Mouse (Mus musculus) liver, postnatal 0 days (tissue): ENCODE results near the gene Cdc123. TPM values are rescaled to one million over a fixed set of nuclear protein-coding genes. Genes with fewer than 3 reads are reported as not detected.

ENCODE experiments used
- ATAC-seq: fragments of 200-750 bp; cut with Nextera tagmentation; 2 replicates; pipeline ENCODE4 v1.8.0; 2017; ENCODE audit warnings: mild to moderate bottlenecking, moderate library complexity
- DNase-seq: peaks from one replicate; pipeline ENCODE4 v3.0.0-alpha.2; 2016
- H3K27ac ChIP-seq: fragments of 300-500 bp; sonication (generic); 2 replicates; pipeline ENCODE4 v1.5.1; 2014; ENCODE audit warnings: antibody characterized with exemption, moderate library complexity, mild to moderate bottlenecking, low read depth
- H3K27me3 ChIP-seq: fragments of 300-500 bp; sonication (generic); 2 replicates; pipeline ENCODE4 v1.6.1; 2014; ENCODE audit warnings: low read length, control low read depth, mixed read lengths; ENCODE audit not compliant: insufficient read depth
- H3K36me3 ChIP-seq: fragments of 300-500 bp; sonication (generic); replicated peaks from 2 replicates; pipeline ENCODE4 v1.6.1; 2014; ENCODE audit warnings: mild to moderate bottlenecking, control low read depth, low read length, moderate library complexity, mixed read lengths; ENCODE audit not compliant: insufficient read depth
- H3K4me1 ChIP-seq: fragments of 300-500 bp; sonication (generic); 2 replicates; pipeline ENCODE4 v1.6.1; 2014; ENCODE audit warnings: antibody characterized with exemption, mild to moderate bottlenecking, control low read depth; ENCODE audit not compliant: insufficient read depth
- H3K4me2 ChIP-seq: fragments of 300-500 bp; sonication (generic); 2 replicates; pipeline ENCODE4 v1.6.1; 2014; ENCODE audit warnings: low read depth, mild to moderate bottlenecking, low read length, moderate library complexity, mixed read lengths
- H3K4me3 ChIP-seq: fragments of 300-500 bp; sonication (generic); 2 replicates; pipeline ENCODE4 v1.5.1; 2014; ENCODE audit warnings: low read depth, low read length
- H3K9ac ChIP-seq: fragments of 300-500 bp; sonication (generic); replicated peaks from 2 replicates; pipeline ENCODE4 v1.6.1; 2014; ENCODE audit warnings: mild to moderate bottlenecking, moderate library complexity
- H3K9me3 ChIP-seq: fragments of 300-500 bp; sonication (generic); 2 replicates; pipeline ENCODE4 v1.6.1; 2016; ENCODE audit warnings: mild to moderate bottlenecking, control low read depth, low read length, mixed read lengths
- CTCF ChIP-seq: sonication (generic); IDR thresholded peaks from 2 replicates; pipeline ENCODE4 v1.5.1; 2016; ENCODE audit warnings: antibody characterized with exemption, low read depth
- EP300 ChIP-seq: IDR thresholded peaks from 2 replicates; pipeline ENCODE4 v1.6.1; 2016; ENCODE audit warnings: antibody characterized with exemption, low read depth, mild to moderate bottlenecking
- WGBS: fragments of 180-500 bp; shearing (Covaris S2); extraction: QIAGEN DNeasy Blood & Tissue Kit; methylation state at CpG from one replicate; pipeline ENCODE4 v1.1.7; 2014; ENCODE audit not compliant: insufficient replicate concordance; 5-methylcytosine and 5-hydroxymethylcytosine counted together
- polyA plus RNA-seq: library from polyadenylated mRNA; unstranded; fragments of >200 nt; fragmentation: Nextera tagmentation; extraction: Ambion mirVana; gene quantifications from 2 replicates; pipeline ENCODE4 v1.2.1, GENCODE M21; 2015

The Cdc123 gene
- polyA plus RNA-seq, 1 experiment from 2014 or later: 136 TPM

DNA sequence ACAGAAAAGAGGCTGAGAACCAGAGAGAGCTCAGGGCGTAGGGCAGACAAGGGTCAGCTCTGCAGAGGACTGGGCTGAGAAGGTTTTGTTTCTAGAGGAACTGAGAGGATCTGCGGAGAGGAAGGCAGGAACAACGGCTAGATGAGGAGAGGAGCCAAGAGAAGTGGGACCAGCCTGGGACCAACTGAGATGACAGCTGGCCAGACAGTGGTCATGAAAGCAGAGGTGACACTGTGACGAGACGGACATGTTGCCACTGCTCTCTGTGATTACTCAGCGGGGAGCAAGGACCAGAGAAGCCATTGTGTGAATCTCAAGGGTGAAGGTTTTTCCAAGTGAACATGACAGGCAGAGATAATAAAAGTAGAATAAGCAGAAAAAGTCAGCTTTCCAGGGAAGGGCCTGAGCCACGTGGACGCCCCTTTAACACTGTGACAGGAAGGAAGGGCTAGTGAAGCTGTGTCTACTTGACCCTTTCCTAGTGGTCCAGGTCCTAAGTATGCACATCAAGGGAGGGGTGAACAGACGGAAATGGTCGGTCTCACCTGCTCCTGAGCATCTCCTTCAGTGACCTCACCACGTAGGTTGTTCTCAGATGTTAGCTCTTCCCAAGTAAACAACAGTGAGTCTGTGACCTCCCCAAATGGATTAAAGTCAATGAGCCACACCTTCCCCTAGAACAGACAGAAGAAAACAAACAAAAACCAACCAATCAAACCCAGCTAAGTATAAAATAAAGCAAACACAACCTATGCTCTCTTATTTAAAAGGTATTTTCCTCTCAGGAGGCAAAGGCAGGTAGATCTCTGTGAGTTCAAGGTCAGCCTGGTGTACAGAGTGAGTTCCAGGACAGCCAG lies 46.9 kb downstream of the Cdc123 start:
- H3K9me3 ChIP-seq: peaks cover 5% of the 10 kb centered on the region; the same call in 1 of the 2 replicates
- ATAC-seq: peak; percentile 66
- no peaks in the 10 kb centered on the region for H3K27me3 ChIP-seq
- no peak overlapping the region for H3K9ac ChIP-seq
- H3K36me3 ChIP-seq: peaks cover 59% of the 10 kb centered on the region
- TF ChIP-seq CTCF: no peak
- 0 out of 2 replicates have a peak, but pooled peaks have one; percentile 14 for TF ChIP-seq EP300
- H3K4me1 ChIP-seq: peaks cover 6% of the 10 kb centered on the region
- H3K27ac ChIP-seq: 0 out of 2 replicates have a peak overlapping the region, but pooled peaks have one; percentile 7
- no peak overlapping the region for H3K4me2 ChIP-seq
- no peak overlapping the region for H3K4me3 ChIP-seq
- DNase-seq: no peak
- 72% methylated on average over 11 of the region's 11 CpGs for WGBS

DNA sequence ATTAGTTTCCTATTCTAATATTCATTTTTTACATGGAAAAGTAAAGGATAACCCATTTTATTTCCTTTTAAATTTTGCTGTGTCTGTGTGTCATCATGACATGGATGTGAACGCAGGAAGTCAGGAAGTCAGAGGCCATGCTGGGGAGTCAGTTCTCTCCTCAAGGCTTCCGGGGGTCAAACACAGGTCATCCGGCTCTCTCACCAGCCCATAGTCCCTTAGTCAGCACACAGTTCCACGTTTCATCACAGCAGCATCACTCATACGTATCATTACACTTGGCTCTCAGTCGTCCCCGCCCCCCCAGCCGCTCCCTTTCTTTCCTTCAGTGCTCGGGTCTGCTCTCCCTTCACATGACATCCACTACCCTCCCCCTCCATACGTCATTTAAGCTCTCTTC lies 51.2 kb downstream of the Cdc123 start:
- WGBS: 85% methylated on average over 10 of the region's 10 CpGs
- no peak overlapping the region for H3K27ac ChIP-seq
- DNase-seq (peak; percentile 27), ATAC-seq (no peak; the same call in 1 of the 2 replicates)
- H3K4me3 ChIP-seq: no peak overlapping the region
- TF ChIP-seq CTCF (no peak), EP300 (no peak)
- no peak overlapping the region for H3K4me2 ChIP-seq
- H3K36me3 ChIP-seq: peaks cover 42% of the 10 kb centered on the region
- no peak overlapping the region for H3K9ac ChIP-seq
- H3K4me1 ChIP-seq: no peaks in the 10 kb centered on the region; the same call in 1 of the 2 replicates
- no peaks in the 10 kb centered on the region for H3K9me3 ChIP-seq
- no peaks in the 10 kb centered on the region for H3K27me3 ChIP-seq

DNA sequence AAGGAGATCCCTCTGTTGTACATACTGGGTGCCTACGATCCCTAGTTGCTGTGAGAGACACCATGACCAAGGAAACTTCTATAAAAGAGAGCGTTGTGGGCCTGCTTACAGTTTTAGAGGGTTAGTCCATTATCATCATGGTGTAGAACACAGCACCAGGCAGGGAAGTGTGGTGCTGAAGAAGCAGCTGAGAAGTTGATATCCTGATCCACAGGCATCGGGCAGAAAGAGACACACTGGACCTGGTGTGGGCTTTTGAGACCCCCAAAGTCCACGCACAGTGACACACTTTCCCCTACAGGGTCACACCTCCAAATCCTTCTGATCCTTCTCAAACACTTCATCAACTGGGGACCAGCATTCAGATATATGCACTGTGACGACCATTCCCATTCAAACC lies 52.9 kb downstream of the Cdc123 start:
- H3K9ac ChIP-seq: no peak overlapping the region
- TF ChIP-seq CTCF: no peak
- TF ChIP-seq EP300: no peak
- no peak overlapping the region for H3K4me2 ChIP-seq
- H3K4me3 ChIP-seq: no peak overlapping the region
- H3K9me3 ChIP-seq: no peaks in the 10 kb centered on the region
- no peak for ATAC-seq
- peaks cover 30% of the 10 kb centered on the region for H3K36me3 ChIP-seq
- DNase-seq: no peak
- H3K4me1 ChIP-seq: no peaks in the 10 kb centered on the region
- no peak overlapping the region for H3K27ac ChIP-seq
- H3K27me3 ChIP-seq: no peaks in the 10 kb centered on the region
- 85% methylated on average over 5 of the region's 5 CpGs for WGBS

DNA sequence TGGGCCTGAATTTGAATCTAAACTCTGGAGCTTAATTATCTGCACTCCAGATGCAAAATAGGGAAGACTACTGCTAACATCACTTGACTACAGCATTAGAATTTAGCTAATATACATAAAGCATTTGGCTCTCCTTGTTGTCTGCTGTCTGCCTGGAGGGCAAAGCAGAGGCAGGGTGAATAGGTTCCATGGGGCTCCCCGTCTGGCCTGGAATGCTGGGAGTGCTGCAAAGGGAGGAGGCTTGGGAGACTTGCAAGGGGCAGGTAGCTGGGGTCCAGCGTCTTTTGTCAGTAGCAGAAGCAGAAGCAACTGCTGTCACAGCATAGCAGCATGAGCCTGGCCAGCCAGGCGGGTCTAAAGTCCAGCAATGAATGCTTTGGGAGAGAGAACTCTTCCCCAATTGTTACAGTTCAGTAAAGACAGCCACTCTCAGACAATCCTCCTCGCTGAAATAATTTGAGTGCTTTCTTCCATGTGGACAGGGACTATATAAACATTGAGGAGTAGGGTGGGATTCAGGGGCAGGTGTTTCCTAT lies 55.3 kb downstream of the Cdc123 start:
- H3K9me3 ChIP-seq: no peaks in the 10 kb centered on the region
- no peak for DNase-seq
- H3K4me3 ChIP-seq: no peak overlapping the region
- ATAC-seq: no peak
- no peak overlapping the region; the same call in 1 of the 2 replicates for H3K9ac ChIP-seq
- WGBS: 46% methylated on average over 4 of the region's 4 CpGs
- peaks cover 9% of the 10 kb centered on the region for H3K36me3 ChIP-seq
- no peaks in the 10 kb centered on the region for H3K27me3 ChIP-seq
- no peak overlapping the region for H3K27ac ChIP-seq
- no peak for TF ChIP-seq EP300
- TF ChIP-seq CTCF: no peak
- no peaks in the 10 kb centered on the region for H3K4me1 ChIP-seq
- no peak overlapping the region for H3K4me2 ChIP-seq

DNA sequence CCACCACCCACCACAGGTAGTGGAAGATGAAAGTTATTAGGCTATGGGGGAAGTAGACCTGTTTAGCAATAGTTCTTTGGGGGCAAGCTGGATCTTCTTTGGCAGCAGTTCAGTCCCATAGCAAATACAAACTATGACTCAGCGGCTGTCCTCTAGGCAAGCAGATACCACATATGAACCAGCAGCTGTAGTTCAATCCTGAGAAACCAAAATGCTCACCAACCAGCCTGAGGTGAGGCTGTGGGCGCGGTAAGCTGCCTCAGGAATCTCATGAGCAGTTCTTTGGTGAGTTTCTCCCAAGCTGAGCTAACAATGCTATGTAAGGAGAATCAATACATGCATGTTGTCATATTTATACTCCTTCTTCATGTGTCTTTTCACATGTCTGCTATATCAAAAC lies 57.6 kb downstream of the Cdc123 start:
- no peak for DNase-seq
- Histone ChIP-seq H3K9ac (no peak overlapping the region), H3K4me2 (no peak overlapping the region), H3K4me1 (no peaks in the 10 kb centered on the region), H3K9me3 (no peaks in the 10 kb centered on the region), H3K36me3 (no peaks in the 10 kb centered on the region), H3K27me3 (no peaks in the 10 kb centered on the region), H3K27ac (no peak overlapping the region), H3K4me3 (no peak overlapping the region)
- WGBS: 73% methylated on average over 3 of the region's 3 CpGs
- TF ChIP-seq CTCF (no peak), EP300 (no peak)
- ATAC-seq: peak; percentile 48

DNA sequence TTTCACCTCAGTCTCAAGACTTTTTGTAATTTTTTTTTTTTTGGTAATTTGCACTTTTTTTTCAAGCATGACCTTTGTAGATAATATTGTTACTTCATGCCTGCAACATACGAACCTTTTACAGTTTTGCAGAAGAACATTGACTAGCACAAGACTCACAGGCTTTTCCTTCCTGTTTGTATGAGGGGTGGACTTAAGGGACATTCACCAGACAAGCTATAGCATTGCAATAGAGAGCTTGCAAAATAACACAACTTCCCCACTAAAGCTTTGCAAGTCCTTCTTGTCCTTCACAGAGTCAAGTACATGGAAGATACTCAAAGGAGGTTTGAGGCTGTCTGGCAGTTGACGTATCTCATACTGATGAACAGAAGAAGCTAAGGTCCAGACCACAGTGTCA lies 72.5 kb downstream of the Cdc123 start:
- peak; percentile 23; the same call in 1 of the 2 replicates for ATAC-seq
- DNase-seq: no peak
- Histone ChIP-seq H3K27ac (peak overlapping the region; percentile 74; the same call in 1 of the 2 replicates), H3K9ac (no peak overlapping the region), H3K4me1 (peaks cover 8% of the 10 kb centered on the region), H3K4me2 (no peak overlapping the region), H3K9me3 (no peaks in the 10 kb centered on the region), H3K4me3 (no peak overlapping the region), H3K27me3 (no peaks in the 10 kb centered on the region), H3K36me3 (no peaks in the 10 kb centered on the region)
- 44% methylated on average over 2 of the region's 2 CpGs for WGBS
- no peak for TF ChIP-seq EP300
- no peak for TF ChIP-seq CTCF
